Mouse (Mus musculus): ENCODE measurements around the gene Gja5.

- TF ChIP-seq CTCF (IDR thresholded peaks at IDR 0.05; ENCODE audit: low read depth, low read length) (no peak), POLR2A (IDR thresholded peaks at IDR 0.05; ENCODE audit: extremely low read depth, insufficient read depth, low read length) (no peak)
Measured at GRCm38 (mm10) chr3:96904393-96904792, at the start of gene Gja5.

Data from liver, adult 2 months (tissue).